Mouse (Mus musculus) megakaryocyte progenitor cell, adult 5-6 weeks (primary cell): ENCODE results near the gene Olfr316. TPM values are rescaled to one million over a fixed set of nuclear protein-coding genes. Genes with fewer than 3 reads are reported as not detected.
"Not testable (repeated sequence)": the region's sequence is repeated elsewhere in the genome, so short reads cannot be mapped to it uniquely, and the experiment has no call there.

ENCODE experiments used
- ATAC-seq: replicated peaks from 2 replicates; pipeline ENCODE4 v1.8.0; 2016; ENCODE audit warnings: mild to moderate bottlenecking, moderate TSS enrichment, inconsistent platforms; ENCODE audit not compliant: poor library complexity
- total RNA-seq, 2 experiments: library from RNA; stranded (forward) in 1 of 2; stranded (reverse) in 1 of 2; fragments of 157-497, 149-512 nt in 1 of 2; fragments of 200-1000 nt in 1 of 2; gene quantifications; 2 replicates each; pipeline versions ENCODE4 v1.2.3 to v1.2.4; 2015 to 2017

Gene Olfr316
- total RNA-seq (2015) (not detected in 2 replicates), total RNA-seq (2017) (not detected in 2 replicates)

GRCm38 (mm10) chr11:58752434-58752833 lies at the start of gene Olfr316:
Olfr316 (plus strand) TSS chr11:58752734.
- no peak for ATAC-seq

GRCm38 (mm10) chr11:58709086-58709485 lies 43.4 kb upstream of the Olfr316 start:
- no peak for ATAC-seq

- ATAC-seq, result not testable (repeated sequence)
Observed at GRCm38 (mm10) chr11:58717723-58718122, 34.8 kb upstream of the Olfr316 start.

- ATAC-seq, result no peak
Observed at GRCm38 (mm10) chr11:58719701-58720100, 32.8 kb upstream of the Olfr316 start.

- ATAC-seq, result no peak
Observed at GRCm38 (mm10) chr11:58723914-58724313, 28.6 kb upstream of the Olfr316 start, which contains the start of gene Olfr318. Olfr318 (minus strand) TSS chr11:58724014.

GRCm38 (mm10) chr11:58727896-58728650 lies 24.5 kb upstream of the Olfr316 start:
- not testable (repeated sequence) for ATAC-seq

GRCm38 (mm10) chr11:58733372-58733771 lies 19.2 kb upstream of the Olfr316 start:
- ATAC-seq, result no peak

GRCm38 (mm10) chr11:58738792-58739262 lies 13.7 kb upstream of the Olfr316 start, which contains the start of gene Olfr317:
Olfr317 (minus strand) TSS chr11:58739212.
- no peak for ATAC-seq

GRCm38 (mm10) chr11:58751096-58751495 lies 1.4 kb upstream of the Olfr316 start:
- not testable (repeated sequence) for ATAC-seq

- ATAC-seq, result no peak
Observed at GRCm38 (mm10) chr11:58772888-58773287, 20.4 kb downstream of the Olfr316 start, which contains the start of gene Olfr315. Olfr315 (plus strand) TSS chr11:58773188.

- ATAC-seq, result no peak
Observed at GRCm38 (mm10) chr11:58782480-58783089, 30.1 kb downstream of the Olfr316 start, which contains the start of gene Olfr314. Olfr314 (plus strand) TSS chr11:58782952.

GRCm38 (mm10) chr11:58784182-58784581 lies 31.6 kb downstream of the Olfr316 start:
- ATAC-seq, result no peak

- ATAC-seq, result no peak
Observed at GRCm38 (mm10) chr11:58787651-58788050, 35.1 kb downstream of the Olfr316 start.

GRCm38 (mm10) chr11:58788346-58788745 lies 35.8 kb downstream of the Olfr316 start:
- no peak for ATAC-seq

- no peak for ATAC-seq
Observed at GRCm38 (mm10) chr11:58789532-58789931, 37.0 kb downstream of the Olfr316 start.

GRCm38 (mm10) chr11:58790053-58790452 lies 37.5 kb downstream of the Olfr316 start:
- peak; percentile 31 for ATAC-seq

- no peak for ATAC-seq
Observed at GRCm38 (mm10) chr11:58790646-58791045, 38.1 kb downstream of the Olfr316 start.

GRCm38 (mm10) chr11:58795856-58796255 lies 43.3 kb downstream of the Olfr316 start:
- ATAC-seq, result no peak

- no peak for ATAC-seq
Observed at GRCm38 (mm10) chr11:58796850-58797249, 44.3 kb downstream of the Olfr316 start.

- ATAC-seq, result no peak
Observed at GRCm38 (mm10) chr11:58799747-58800146, 47.2 kb downstream of the Olfr316 start.

- no peak for ATAC-seq
Observed at GRCm38 (mm10) chr11:58801558-58802228, 49.2 kb downstream of the Olfr316 start, which contains the start of gene Fam183b. Fam183b (minus strand) TSS chr11:58801960.
